Mouse (Mus musculus) gonadal fat pad, adult 2 months (tissue): ENCODE measurements around the gene Cela2a. TPM values are rescaled to one million over a fixed set of nuclear protein-coding genes. Genes with fewer than 3 reads are reported as not detected.

Source experiments
- DNase-seq: peaks from one replicate; pipeline ENCODE4 v3.0.0-alpha.2; 2012; ENCODE audit warnings: low read depth
- polyA plus RNA-seq: library from polyadenylated mRNA; depleted of rRNA; stranded (reverse); fragments of >200 nt; gene quantifications from 2 replicates; pipeline ENCODE4 v1.2.3, GENCODE M21; 2012

Gene Cela2a
- polyA plus RNA-seq, 1 experiment: 16.3 TPM

- no peak for DNase-seq
Measured at GRCm38 (mm10) chr4:141858501-141858900, 32.5 kb upstream of the Cela2a start.

- no peak for DNase-seq
Measured at GRCm38 (mm10) chr4:141857422-141857930, 31.5 kb upstream of the Cela2a start.

GRCm38 (mm10) chr4:141853437-141853836 is 27.5 kb upstream of the Cela2a start:
- DNase-seq: no peak

GRCm38 (mm10) chr4:141845999-141846398 is 20.0 kb upstream of the Cela2a start, which contains the start of gene Ctrc:
Gene Ctrc (minus strand): TSS chr4:141846359.
- DNase-seq: no peak

GRCm38 (mm10) chr4:141834536-141835095 is 8.7 kb upstream of the Cela2a start:
- no peak for DNase-seq

GRCm38 (mm10) chr4:141833911-141834310 is 8.0 kb upstream of the Cela2a start:
- DNase-seq: no peak

- DNase-seq: no peak
Measured at GRCm38 (mm10) chr4:141831361-141831760, 5.4 kb upstream of the Cela2a start.

- DNase-seq: no peak
Measured at GRCm38 (mm10) chr4:141830381-141830780, 4.4 kb upstream of the Cela2a start.

- no peak for DNase-seq
Measured at GRCm38 (mm10) chr4:141828177-141828576, 2.2 kb upstream of the Cela2a start.

- DNase-seq: no peak
Measured at GRCm38 (mm10) chr4:141827401-141827800, 1.4 kb upstream of the Cela2a start.

- no peak for DNase-seq
Measured at GRCm38 (mm10) chr4:141822979-141823378, 3.0 kb downstream of the Cela2a start.

GRCm38 (mm10) chr4:141822089-141822488 is 3.9 kb downstream of the Cela2a start:
- no peak for DNase-seq

- DNase-seq: no peak
Measured at GRCm38 (mm10) chr4:141821178-141821577, 4.8 kb downstream of the Cela2a start.

- no peak for DNase-seq
Measured at GRCm38 (mm10) chr4:141819316-141819715, 6.6 kb downstream of the Cela2a start.

- DNase-seq: no peak
Measured at GRCm38 (mm10) chr4:141818861-141819260, 7.1 kb downstream of the Cela2a start.

- no peak for DNase-seq
Measured at GRCm38 (mm10) chr4:141817706-141818105, 8.3 kb downstream of the Cela2a start.

- DNase-seq: no peak
Measured at GRCm38 (mm10) chr4:141816776-141817655, 8.9 kb downstream of the Cela2a start.

- no peak for DNase-seq
Measured at GRCm38 (mm10) chr4:141816267-141816666, 9.7 kb downstream of the Cela2a start.

- no peak for DNase-seq
Measured at GRCm38 (mm10) chr4:141811375-141811774, 14.6 kb downstream of the Cela2a start.

- DNase-seq: no peak
Measured at GRCm38 (mm10) chr4:141810975-141811374, 15.0 kb downstream of the Cela2a start.

GRCm38 (mm10) chr4:141809850-141810464 is 16.0 kb downstream of the Cela2a start:
- DNase-seq: no peak

- no peak for DNase-seq
Measured at GRCm38 (mm10) chr4:141805886-141806285, 20.1 kb downstream of the Cela2a start.

- DNase-seq: no peak
Measured at GRCm38 (mm10) chr4:141804105-141804504, 21.9 kb downstream of the Cela2a start.
